Mouse (Mus musculus) retina, adult 2 months (tissue): ENCODE results near the gene Tmem107.

ENCODE experiments used
- DNase-seq: peaks from one replicate; pipeline ENCODE4 v3.0.0-alpha.2; 2012; ENCODE audit warnings: low read depth, low spot score

The Tmem107 gene

DNA sequence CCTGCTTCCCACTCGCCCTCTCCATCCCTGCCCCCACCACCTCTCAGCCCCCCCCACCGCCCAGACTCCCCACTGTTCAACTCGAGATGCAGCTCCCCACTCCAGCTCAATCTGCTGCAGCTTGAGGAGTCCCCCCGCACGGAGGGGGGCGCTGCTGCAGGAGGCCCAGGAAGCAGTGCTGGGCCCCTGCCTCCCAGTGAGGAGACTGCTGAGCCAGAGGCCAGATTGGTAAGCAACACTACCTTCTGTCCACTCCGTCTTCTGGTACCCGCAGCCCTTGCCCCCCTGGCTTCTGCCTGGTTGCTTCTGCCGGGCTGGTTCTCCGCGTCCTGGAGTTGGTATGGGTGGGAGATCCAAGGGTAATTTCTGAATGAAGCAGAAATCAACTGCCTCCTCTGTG, 36.2 kb downstream of the Tmem107 start:
- no peak for DNase-seq

DNA sequence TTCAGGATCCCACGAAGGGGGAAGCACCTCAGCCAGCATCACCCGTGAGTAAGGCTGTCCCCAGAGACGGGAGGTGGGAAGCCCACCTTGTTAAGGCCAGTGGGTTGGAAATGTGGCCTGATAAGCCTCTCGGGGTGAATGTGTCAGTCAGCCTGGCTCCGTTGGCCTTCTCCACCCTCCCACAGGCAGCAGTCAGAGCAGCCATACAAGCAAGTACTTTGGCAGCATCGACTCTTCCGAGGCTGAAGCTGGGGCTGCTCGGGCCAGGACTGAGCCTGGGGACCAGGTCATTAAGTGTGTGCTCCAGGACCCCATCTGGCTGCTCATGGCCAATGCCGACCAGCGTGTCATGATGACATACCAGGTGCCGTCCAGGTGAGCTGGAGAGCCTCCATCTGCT, 37.1 kb downstream of the Tmem107 start:
- DNase-seq, result no peak

DNA sequence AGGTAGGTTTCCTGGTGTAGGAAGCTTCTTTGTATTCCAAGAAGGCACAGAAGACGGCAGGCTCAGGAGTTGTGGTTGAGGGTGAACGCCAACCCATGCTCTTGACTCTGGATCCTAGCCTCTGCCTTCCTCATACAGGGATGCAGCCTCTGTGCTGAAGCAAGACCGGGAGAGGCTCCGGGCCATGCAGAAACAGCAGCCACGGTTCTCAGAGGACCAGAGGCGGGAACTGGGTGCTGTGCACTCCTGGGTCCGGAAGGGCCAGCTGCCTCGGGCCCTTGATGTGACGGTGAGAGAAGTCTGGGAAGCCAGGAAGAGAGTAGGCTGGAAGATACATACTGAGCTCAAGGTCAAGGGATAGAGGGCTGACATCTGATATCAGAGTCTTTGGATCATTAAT, 37.6 kb downstream of the Tmem107 start:
- no peak for DNase-seq

DNA sequence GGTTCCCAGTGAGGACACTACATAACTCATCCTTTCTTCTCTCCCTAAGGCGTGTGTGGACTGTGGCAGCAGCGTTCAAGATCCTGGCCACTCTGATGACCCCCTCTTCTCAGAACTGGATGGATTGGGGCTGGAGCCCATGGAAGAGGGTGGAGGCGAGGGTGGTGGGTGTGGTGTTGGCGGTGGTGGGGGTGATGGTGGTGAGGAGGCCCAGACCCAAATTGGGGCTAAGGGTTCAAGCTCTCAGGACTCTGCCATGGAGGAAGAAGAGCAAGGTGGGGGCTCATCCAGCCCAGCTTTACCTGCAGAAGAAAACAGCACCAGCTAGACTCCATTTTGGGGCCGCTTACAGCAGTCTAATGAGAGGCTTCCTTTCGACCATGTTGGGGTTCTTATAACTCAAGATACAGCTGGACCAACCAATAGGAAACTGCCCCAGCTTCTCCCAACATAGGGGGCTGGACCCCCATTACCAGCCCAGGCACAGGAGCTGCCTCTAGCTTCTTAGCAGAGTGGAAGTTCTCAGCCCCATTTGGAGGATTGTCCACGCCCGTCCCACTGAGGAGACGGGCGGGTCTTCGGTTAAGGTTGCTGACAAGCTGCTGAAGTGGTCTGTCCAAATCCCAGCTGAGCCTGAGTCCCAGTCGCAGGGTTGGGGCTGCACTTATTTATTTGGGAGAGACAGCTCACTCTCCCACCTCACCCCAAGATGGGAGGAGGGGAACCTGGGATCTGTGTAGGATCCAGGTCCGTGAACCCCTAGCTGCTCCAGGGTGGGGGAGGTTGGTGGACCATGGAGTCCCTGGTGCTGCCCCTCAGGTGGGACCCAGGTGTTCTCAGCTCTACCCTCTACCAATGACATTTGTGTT, 38.7 kb downstream of the Tmem107 start:
- DNase-seq, result no peak

DNA sequence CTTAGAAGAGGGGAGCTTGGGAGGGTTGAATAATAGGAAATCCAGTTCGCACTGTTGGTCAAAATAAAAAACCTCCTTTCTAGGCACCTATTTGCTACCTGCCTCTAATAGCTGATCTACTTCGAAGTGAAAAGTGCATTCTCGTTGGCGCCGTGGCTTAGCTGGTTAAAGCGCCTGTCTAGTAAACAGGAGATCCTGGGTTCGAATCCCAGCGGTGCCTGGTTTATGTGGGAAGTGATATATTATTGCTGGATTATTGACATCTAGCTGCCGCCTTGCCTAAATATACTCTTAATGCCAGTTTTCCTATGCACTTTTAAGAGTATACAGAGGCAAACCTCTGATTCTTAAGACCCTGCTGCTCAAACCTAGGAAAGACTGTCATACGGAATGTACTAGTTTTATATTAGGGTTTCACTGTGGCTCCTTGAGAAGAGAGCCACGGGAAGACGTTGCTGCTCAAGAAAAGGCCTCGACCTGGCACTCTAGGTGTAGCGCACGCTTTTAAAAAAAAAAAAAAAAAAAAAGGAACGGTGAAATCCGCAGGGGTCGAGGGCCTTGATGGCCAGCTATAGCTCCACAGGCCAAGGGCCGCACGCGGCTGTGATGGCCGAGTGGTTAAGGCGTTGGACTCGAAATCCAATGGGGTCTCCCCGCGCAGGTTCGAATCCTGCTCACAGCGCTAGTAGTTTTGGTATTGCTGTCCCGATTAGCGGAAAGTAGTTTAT, 39.9 kb downstream of the Tmem107 start:
- DNase-seq, result no peak

DNA sequence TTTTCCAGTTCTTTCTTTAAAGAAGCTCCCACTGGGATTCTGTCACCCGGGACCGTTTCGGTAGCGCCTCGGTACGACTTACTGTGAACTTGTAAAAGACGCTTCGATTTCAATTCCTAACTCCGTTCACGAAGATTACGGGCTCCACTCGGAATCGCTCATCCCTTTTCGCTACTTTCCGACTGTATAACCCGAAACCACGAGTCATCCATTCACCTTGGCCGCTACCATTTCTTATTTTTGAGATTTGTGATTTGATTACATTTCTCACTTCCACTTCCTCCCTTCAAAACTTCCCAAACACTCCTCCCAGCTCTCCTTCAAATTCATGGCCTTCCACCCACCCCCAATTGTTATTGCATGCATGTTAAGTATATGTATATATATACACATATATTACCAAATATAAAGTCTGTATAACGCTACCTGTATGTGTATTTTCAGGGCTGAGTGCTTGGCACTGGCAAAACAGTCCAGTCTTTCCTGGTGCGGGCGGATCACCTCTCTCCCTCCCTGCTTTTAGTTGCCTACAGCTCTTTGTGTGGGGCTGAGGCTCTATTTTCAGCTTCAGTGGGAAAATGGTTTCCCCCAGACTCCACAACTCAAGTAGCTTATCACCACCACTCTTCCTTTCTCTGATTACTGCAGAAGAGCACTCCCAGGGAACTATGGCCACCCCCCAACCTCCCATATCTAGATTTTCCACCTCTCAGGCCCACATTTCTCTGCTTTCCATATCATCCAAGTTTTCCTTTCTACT, 40.6 kb downstream of the Tmem107 start:
- no peak for DNase-seq

DNA sequence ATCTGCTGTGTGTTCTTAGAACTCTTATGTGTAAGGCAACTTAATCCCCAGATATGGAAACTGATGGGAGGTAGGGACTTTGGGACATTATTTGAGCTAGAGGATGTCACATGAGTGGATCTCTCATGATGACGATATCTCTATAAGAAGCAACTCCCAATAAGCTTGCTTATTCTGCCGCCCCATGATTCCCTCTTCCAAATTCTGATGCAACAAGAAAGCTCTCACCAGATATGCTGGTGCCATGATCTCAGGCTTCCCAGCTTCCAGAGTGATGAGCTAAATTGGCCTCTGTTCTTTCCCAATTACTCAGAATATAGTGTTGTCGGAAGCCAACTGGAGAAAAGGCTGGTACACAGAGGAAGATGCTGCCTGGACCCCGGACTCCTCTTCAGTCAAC, 41.3 kb downstream of the Tmem107 start:
- no peak for DNase-seq

DNA sequence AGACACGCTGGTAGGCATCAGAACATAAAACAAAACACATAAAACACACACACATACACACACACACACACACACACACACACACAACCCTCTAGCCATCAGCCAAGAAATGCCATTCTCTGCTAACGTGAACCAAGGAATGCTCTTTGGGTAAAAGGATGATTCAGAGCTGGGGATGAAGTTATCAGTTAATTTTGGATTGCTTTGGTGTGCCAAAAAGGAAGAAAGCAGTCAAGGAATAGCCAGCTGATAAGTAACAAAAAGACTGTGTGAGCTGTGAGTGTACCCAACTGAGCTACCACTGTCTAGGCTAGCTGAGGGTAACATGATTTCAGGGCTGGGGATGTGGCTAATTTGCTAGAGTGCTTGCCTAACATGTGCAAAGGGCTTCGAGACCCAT, 43.4 kb downstream of the Tmem107 start:
- no peak for DNase-seq

DNA sequence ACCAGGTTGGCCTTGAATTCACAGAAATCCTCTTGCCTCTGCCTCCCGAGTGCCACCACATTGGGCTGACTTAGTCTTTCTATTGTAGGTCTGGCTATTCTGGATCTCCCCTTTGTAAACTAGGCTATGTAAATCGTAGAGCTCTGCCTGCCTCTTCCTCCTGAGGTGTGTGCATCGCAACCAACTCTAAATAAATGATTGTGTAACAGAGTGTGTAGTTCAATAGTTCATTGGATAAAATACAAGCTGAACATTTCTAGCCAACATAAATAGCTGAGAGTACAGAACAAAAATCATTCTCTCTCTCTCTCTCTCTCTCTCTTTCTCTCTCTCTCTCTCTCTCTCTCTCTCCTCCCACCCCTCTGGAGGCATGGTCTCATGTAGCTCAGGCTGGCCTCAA, 44.0 kb downstream of the Tmem107 start:
- DNase-seq, result no peak

DNA sequence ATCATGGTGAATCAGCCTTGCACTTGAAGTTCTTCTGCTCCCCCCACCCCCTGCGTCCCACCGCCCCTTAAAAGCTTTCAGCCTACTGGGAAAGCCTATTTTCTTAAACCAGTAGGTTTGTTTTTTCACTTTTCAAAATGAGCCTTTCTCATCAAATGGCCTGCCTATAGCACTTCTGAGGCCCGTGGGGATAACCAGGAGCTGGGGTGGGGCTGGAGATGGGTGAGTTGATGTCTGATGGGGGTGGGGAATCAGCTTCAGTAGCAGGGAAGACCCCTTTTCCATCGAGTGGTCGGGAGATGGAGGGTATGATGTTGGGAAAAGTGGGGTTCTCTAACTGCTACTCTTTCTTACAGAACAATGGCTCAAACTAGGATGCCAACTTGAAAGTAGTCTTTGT, 46.2 kb downstream of the Tmem107 start:
- no peak for DNase-seq

DNA sequence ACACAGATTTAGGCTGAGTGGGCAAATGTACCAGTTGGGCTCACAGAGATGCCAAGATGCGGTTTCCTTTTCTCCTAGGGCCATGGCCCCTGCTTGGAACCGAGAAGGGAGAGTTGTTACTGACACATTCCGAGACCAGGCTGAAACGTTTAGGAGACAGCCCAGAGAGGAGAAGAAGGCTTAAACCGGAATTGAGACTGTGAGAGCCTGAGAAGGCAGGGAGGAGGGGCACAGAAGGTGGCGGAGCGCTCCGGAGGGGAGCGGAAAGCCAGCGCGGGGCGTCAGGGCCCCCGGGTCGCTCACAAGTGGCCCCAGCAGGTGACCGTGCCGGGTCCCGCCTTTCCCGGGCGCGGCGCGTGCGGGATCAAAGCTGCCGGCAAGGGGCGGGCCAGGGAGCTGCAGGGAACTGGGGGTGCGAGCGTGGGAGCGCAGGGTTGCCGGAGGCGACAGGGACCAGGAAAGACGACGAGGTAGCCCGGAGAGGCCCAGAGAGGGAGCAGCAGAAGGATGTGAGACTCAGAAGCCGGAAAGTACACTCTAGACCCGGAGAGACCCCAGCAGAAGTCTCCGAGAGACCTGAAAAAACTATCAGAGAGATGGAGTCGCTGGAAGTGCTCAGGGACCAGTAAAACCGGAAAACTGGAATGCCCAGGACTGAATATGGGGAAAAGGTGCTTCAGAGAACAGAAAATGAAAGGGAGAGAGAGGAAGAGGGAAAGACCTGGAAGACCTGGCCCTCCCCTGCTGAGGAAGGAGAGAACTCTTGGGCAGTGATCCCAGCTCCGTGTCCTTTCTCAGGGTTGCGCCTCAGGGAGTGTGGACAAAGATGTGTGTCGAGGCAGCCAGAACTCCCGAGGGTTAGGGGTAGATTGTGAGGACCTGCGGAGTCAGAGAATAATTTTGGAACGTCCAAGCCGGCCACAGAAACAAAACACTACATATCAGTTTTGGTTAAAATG, 47.4 kb downstream of the Tmem107 start:
- no peak for DNase-seq

DNA sequence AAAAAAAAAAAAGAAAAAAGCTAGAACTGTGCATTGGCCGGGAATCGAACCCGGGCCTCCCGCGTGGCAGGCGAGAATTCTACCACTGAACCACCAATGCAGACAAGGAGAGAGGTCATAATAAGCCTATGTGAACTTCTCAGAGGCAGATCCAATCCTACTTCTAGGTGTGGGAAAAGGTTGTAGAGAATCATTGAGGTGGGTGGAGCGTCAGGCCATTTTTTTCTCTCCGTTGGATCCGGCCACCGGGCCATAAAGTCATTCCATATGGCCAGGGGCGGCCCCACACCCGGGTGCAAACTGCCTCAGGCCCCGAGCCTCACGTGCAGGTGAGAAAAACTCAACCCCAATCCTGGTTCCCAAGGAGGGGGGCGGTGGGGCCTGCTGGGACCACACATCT, 48.2 kb downstream of the Tmem107 start:
- DNase-seq, result peak; percentile 84

DNA sequence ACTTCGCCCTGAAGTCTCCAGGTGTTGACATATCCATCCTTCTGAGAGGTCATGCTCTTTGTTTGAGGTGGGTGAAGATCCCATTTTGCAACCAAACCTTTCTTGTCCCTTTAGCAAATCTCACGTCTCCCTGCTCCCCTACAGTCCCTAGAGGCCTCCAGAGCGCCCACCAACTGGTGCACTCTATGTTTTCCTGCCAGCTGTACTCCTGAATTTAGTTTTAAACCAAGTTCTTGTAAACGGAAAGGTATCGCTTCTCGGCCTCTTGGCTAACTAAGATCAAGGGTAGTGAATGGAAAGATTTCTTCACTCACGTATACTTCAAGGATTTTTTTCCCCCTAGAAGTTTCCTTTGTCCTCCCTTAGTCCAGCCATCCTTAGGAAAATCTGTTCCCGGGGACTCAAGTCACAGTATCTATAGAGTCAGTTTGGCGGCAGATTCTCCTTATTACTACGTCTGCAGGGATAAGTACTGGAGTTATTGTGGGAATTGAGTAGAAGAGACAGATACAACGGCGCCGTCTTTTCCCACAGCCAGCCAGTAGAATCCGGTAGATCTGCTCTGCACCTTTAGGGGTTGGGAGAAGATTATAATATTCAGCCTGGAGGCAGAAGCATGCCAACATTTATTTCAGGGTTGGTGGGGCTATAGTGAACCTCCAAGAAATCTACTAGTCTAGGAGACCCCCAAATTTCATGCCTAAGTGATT, 49.0 kb downstream of the Tmem107 start:
- DNase-seq, result no peak

DNA sequence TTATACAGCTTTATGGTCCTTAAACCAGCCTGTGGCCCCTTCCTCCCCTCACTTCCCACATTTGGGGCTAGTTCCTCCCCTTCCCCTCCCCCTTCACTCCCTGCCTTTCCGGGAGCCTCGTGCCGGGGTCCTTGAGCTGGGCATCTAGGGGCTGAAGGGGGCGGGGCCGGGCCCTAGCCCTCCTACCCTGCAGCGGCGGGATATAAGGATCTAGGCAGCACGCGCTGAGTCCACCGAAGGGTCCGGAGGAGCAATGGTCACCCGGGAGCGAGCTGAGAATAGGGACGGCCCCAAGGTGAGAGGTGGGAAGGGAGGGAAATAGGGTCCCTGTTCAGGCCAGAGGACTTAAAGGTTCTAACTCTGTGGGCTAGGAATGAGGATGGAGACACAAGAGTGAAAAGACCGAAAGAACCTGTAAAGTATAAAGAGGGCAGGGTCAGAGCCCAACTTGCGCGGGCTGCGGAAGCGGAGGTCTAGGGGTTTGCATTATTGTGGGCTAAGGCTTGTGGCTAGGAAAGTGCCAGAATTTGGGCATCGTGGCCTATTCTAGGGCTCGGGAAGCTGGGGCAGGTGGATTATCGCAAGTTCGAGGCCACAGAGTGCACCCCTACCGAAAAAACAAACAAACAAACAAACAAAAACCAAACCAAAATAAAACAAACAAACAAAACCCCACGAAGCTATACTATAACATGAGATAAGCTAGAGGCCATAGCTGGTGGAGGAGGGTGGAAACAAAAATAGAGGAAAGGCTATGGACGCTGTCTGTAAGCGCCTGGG, 49.8 kb downstream of the Tmem107 start, which contains the start of gene Hes7:
Gene Hes7, plus strand, starts transcription at position 184 of the 780 bp plus-strand sequence.
- DNase-seq, result no peak

DNA sequence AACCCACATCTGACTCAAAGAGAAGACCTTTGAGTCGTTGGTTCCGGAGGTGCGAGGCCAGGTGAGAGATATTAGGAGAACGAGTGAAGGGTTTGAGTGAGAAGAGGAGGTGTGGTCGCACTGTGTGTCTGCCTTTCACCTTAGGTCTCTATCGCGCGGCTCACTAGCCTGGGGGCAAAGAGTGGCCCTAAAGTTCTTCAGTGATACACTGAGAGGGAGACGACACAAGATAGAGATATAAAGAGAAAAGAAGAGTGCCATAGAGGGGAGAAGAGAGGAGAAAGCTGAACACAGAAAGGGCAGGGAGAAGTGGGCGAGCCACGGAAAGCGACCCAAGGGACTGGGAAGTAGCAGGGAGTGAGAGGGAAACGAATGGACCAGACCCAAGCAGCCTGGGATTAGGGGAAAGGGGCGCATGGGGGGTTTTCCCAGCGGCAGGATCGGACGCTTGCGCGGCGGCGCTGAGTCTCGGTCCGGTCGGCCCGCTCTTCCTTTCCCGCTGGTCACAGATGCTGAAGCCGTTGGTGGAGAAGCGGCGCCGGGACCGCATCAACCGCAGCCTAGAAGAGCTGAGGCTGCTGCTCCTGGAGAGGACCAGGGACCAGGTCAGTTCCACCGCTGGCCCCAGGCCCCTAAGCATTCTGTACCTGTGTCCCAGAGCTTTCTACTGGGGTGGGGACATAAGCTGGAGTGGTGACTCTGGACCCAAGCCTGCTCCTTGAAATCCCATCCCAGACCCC, 50.6 kb downstream of the Tmem107 start:
- no peak for DNase-seq

DNA sequence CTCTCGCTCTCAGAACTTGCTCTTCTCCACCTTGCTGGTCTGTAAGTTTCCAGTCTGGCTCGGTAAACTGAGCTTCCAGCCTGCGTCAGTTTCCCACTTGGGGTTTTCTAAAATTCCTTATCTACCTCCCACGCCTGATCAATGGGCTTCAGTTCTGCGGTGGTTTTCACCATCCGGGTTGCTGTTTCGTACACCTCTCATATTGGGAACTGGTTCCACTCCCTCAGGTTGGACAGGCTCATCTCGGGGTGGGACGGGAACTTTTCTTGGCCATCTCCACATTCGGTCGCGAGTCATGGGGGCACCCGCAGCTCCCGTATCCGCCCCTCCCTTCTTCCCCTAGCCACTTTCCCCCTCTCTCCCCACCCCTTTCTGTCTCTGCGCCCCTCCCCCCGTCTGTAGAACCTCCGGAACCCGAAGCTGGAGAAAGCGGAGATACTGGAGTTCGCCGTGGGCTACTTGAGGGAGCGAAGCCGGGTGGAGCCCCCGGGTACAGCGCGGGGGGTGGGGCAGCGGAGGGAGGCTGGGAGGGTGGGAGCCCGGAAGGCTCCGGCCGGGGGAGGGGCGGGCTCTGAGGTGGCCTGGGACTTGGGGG, 51.2 kb downstream of the Tmem107 start:
- DNase-seq, result no peak

DNA sequence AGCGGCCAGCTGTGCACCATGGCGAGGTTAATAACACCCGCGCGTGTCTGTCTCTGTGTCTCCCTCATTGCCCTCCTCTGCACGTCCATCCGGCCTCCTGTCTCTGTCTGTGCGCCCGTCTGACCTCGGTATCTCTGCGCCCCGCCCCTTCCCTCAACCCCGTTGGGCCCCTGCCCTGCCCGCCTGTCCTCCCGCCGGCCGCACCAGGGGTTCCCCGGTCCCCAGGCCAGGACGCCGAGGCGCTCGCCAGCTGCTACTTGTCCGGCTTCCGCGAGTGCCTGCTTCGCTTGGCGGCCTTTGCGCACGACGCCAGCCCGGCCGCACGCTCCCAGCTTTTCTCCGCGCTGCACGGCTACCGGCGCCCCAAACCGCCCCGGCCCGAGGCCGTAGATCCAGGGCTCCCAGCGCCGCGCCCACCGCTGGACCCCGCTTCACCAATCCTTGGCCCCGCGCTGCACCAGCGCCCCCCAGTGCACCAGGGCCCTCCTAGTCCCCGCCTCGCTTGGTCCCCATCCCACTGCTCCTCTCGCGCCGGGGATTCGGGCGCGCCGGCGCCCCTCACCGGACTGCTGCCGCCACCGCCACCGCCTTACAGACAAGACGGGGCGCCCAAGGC, 51.8 kb downstream of the Tmem107 start, which contains the start of gene 9130213A22Rik:
Gene 9130213A22Rik, minus strand, starts transcription at position 254 of the 616 bp plus-strand sequence.
- no peak for DNase-seq
